Mouse (Mus musculus) heart, adult 8-10 months (tissue): ENCODE data around the gene Pip4k2b. TPM values are rescaled to one million over a fixed set of nuclear protein-coding genes. Genes with fewer than 3 reads are reported as not detected.
A peak's percentile ranks its signal among the peaks of the same experiment; 100 is the strongest.

Experiments
- DNase-seq: peaks from one replicate; pipeline ENCODE4 v3.0.0; 2022; ENCODE audit warnings: low spot score
- total RNA-seq, 4 experiments: library from RNA; stranded (reverse); gene quantifications; 2 replicates each; pipeline ENCODE4 v1.2.4; 2022

The Pip4k2b gene
- total RNA-seq, 4 experiments from 2014 or later, result 21.9 to 26.6 (median 25.6) TPM

- no peak for DNase-seq
Observed at GRCm38 (mm10) chr11:97694921-97695711, 49.4 kb downstream of the Pip4k2b start.

- DNase-seq, result no peak
Observed at GRCm38 (mm10) chr11:97694435-97694834, 50.1 kb downstream of the Pip4k2b start.

- no peak for DNase-seq
Observed at GRCm38 (mm10) chr11:97689861-97690260, 54.6 kb downstream of the Pip4k2b start.

- DNase-seq, result no peak
Observed at GRCm38 (mm10) chr11:97687061-97687460, 57.4 kb downstream of the Pip4k2b start.

GRCm38 (mm10) chr11:97686322-97686908, 58.1 kb downstream of the Pip4k2b start:
- no peak for DNase-seq

- DNase-seq, result peak; percentile 95
Observed at GRCm38 (mm10) chr11:97685613-97686321, 58.7 kb downstream of the Pip4k2b start, which contains the start of gene Cisd3. TSS of gene Cisd3 (plus strand) at chr11:97685826.

GRCm38 (mm10) chr11:97684766-97685165, 59.7 kb downstream of the Pip4k2b start:
- no peak for DNase-seq

GRCm38 (mm10) chr11:97684063-97684680, 60.3 kb downstream of the Pip4k2b start:
- DNase-seq, result no peak

GRCm38 (mm10) chr11:97682504-97683055, 61.9 kb downstream of the Pip4k2b start:
- DNase-seq, result no peak

- DNase-seq, result no peak
Observed at GRCm38 (mm10) chr11:97680430-97680829, 64.1 kb downstream of the Pip4k2b start.

- DNase-seq, result no peak
Observed at GRCm38 (mm10) chr11:97678301-97678700, 66.2 kb downstream of the Pip4k2b start.

GRCm38 (mm10) chr11:97677842-97678241, 66.7 kb downstream of the Pip4k2b start:
- DNase-seq, result no peak

GRCm38 (mm10) chr11:97677381-97677780, 67.1 kb downstream of the Pip4k2b start:
- DNase-seq, result no peak

GRCm38 (mm10) chr11:97676050-97676754, 68.3 kb downstream of the Pip4k2b start:
- no peak for DNase-seq

- no peak for DNase-seq
Observed at GRCm38 (mm10) chr11:97673148-97673547, 71.4 kb downstream of the Pip4k2b start.

GRCm38 (mm10) chr11:97671177-97671527, 73.4 kb downstream of the Pip4k2b start:
- DNase-seq, result no peak

GRCm38 (mm10) chr11:97670234-97671176, 74.0 kb downstream of the Pip4k2b start:
- no peak for DNase-seq

GRCm38 (mm10) chr11:97669829-97670228, 74.7 kb downstream of the Pip4k2b start:
- DNase-seq, result peak; percentile 66

GRCm38 (mm10) chr11:97669268-97669667, 75.2 kb downstream of the Pip4k2b start:
- DNase-seq, result no peak

GRCm38 (mm10) chr11:97668160-97668559, 76.3 kb downstream of the Pip4k2b start:
- no peak for DNase-seq
